23 mouse cellular contexts compared by ENCODE assay signal in the genomic region with DNA sequence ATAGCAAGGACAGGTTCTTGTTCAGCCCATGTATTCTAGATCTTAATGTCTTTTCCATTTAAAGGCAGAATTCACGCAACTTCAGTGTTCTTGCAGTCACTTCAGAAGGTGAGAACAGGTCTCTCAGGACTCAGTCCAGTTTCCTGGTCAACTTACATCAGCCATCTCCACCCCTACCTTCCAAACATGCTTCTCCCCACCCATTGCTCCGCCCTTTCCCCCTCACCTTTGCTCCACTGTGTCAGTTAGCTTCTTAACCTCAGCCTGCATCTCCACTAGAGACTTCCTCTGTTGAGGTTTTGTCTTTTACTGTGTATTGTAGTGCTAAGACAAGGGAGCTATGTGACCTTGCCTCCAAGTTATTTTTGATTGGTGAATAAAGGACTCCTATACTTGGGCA.
DNase-seq lines count a peak whose midpoint lies in the region; ATAC-seq and TF ChIP-seq lines count a peak whose summit lies in the region.
"Had no signal": no experiment of that assay in that cellular context is flagged by ENCODE, and none has a peak within 500 bp of the region (broad histone marks: within the 10 kb centered on the region; RNA-seq: fewer than 3 reads in every experiment).

No protein-coding gene starts in this region.

- no peak overlapping the region for H3K4me2 ChIP-seq in heart, embryonic 11.5 days
- H3K4me2 ChIP-seq in stomach, postnatal 0 days (replicated peaks; ENCODE audit: low read depth), result no peak overlapping the region
- H3K4me2 ChIP-seq: embryonic facial prominence, embryonic 12.5 days; forebrain, embryonic 12.5 days had no signal

- no peaks in the 10 kb centered on the region for H3K36me3 ChIP-seq in heart, embryonic 11.5 days (ENCODE audit: control insufficient read depth, insufficient read depth, low read length)
- no peaks in the 10 kb centered on the region for H3K36me3 ChIP-seq in stomach, postnatal 0 days (ENCODE audit: control insufficient read depth, insufficient read depth, low read length)
- H3K36me3 ChIP-seq: embryonic facial prominence, embryonic 10.5 days; embryonic facial prominence, embryonic 12.5 days; forebrain, embryonic 10.5 days; forebrain, embryonic 12.5 days had no signal

- H3K4me1 ChIP-seq in heart, embryonic 11.5 days (ENCODE audit: control insufficient read depth, insufficient read depth, low read length), result no peaks in the 10 kb centered on the region
- no peaks in the 10 kb centered on the region for H3K4me1 ChIP-seq in stomach, postnatal 0 days (replicated peaks; ENCODE audit: control insufficient read depth, insufficient read depth)
- H3K4me1 ChIP-seq: embryonic facial prominence, embryonic 10.5 days; forebrain, embryonic 10.5 days; forebrain, embryonic 12.5 days had no signal

- no peak for TF ChIP-seq EP300 in stomach, postnatal 0 days (optimal IDR thresholded peaks at IDR 0.05)

- DNase-seq in heart, adult 11 months, result peak; percentile 9
- peak; percentile 42 for DNase-seq in thymus, postnatal 0 days (ENCODE audit: low spot score)
- DNase-seq in thymus, postnatal 10 days (ENCODE audit: low spot score in 2 of 2), result no peak
- peak; percentile 31 for DNase-seq in urinary bladder, postnatal 14 days (ENCODE audit: low spot score)
- DNase-seq in urinary bladder, adult 18-20 months (ENCODE audit: low spot score in 2 of 2), result no peak
- DNase-seq in stomach, postnatal 0 days (ENCODE audit: low spot score), result peak; percentile 55
- DNase-seq: adrenal gland, adult 8-10 months; adrenal gland, postnatal 14 days; adrenal gland, postnatal 36 days; B cell, adult 2 months; cerebellum, adult 11-12 months; cerebellum, adult 2 months; cerebellum, adult 9-10 months; cerebellum, postnatal 10 days; cerebellum, postnatal 25 days had no signal

- H3K9ac ChIP-seq in heart, embryonic 11.5 days (ENCODE audit: low read depth, low read length), result no peak overlapping the region
- no peak overlapping the region for H3K9ac ChIP-seq in stomach, postnatal 0 days (ENCODE audit: low read length)
- H3K9ac ChIP-seq: embryonic facial prominence, embryonic 12.5 days; forebrain, embryonic 12.5 days had no signal

- no peak overlapping the region for H3K4me3 ChIP-seq in heart, embryonic 11.5 days (ENCODE audit: low read depth, low read length)
- H3K4me3 ChIP-seq in stomach, postnatal 0 days (ENCODE audit: low read depth, low read length), result no peak overlapping the region
- H3K4me3 ChIP-seq: embryonic facial prominence, embryonic 10.5 days; embryonic facial prominence, embryonic 12.5 days; forebrain, embryonic 10.5 days; forebrain, embryonic 12.5 days had no signal

- ATAC-seq in heart, embryonic 11.5 days (replicated peaks; ENCODE audit: insufficient number of reproducible peaks, low FRiP score, low TSS enrichment), result no peak
- peak; percentile 73 for ATAC-seq in stomach, postnatal 0 days (ENCODE audit: low FRiP score, low TSS enrichment)
- ATAC-seq in activated CD4-positive, CD25-positive, alpha-beta regulatory T cell, adult 4 months, result no peak
- ATAC-seq: forebrain, embryonic 14.5 days; forebrain, embryonic 16.5 days had no signal

- H3K27ac ChIP-seq in heart, embryonic 11.5 days (ENCODE audit: low read depth, low read length), result no peak overlapping the region
- H3K27ac ChIP-seq in stomach, postnatal 0 days (replicated peaks), result no peak overlapping the region
- H3K27ac ChIP-seq: embryonic facial prominence, embryonic 10.5 days; embryonic facial prominence, embryonic 12.5 days; forebrain, embryonic 10.5 days; forebrain, embryonic 12.5 days had no signal

- no peak for TF ChIP-seq CTCF in stomach, postnatal 0 days (IDR thresholded peaks at IDR 0.05; ENCODE audit: low read depth)

- 90% methylated on average over 2 of the region's 2 CpGs for WGBS in heart, embryonic 11.5 days (ENCODE audit: insufficient replicate concordance)
- WGBS in stomach, postnatal 0 days, result 75% methylated on average over 2 of the region's 2 CpGs

- H3K27me3 ChIP-seq in heart, embryonic 11.5 days (ENCODE audit: control insufficient read depth, insufficient read depth, low read length), result no peaks in the 10 kb centered on the region
- no peaks in the 10 kb centered on the region for H3K27me3 ChIP-seq in stomach, postnatal 0 days (ENCODE audit: control insufficient read depth, insufficient read depth, low read length)
- H3K27me3 ChIP-seq: embryonic facial prominence, embryonic 12.5 days; forebrain, embryonic 12.5 days had no signal

- no peaks in the 10 kb centered on the region for H3K9me3 ChIP-seq in heart, embryonic 11.5 days (replicated peaks; ENCODE audit: control insufficient read depth, low read length)
- H3K9me3 ChIP-seq in stomach, postnatal 0 days (ENCODE audit: control insufficient read depth, low read length), result no peaks in the 10 kb centered on the region
- H3K9me3 ChIP-seq: embryonic facial prominence, embryonic 10.5 days; embryonic facial prominence, embryonic 12.5 days; forebrain, embryonic 10.5 days; forebrain, embryonic 12.5 days had no signal

Comparison
In these comparisons a context has a peak if more than half of its experiments do, and no peak if none do; other contexts are left out.
1. DNase-seq: peak in heart, adult 11 months (single experiment), thymus, postnatal 0 days (single experiment), urinary bladder, postnatal 14 days (single experiment) and stomach, postnatal 0 days (single experiment); none in thymus, postnatal 10 days (0 of 2) and urinary bladder, adult 18-20 months (0 of 2).